In genomic region chr16:91885389-91886122, GRCm38 (mm10) we compare ENCODE assay signal across 9 mouse cellular contexts.
DNase-seq lines count a peak whose midpoint lies in the region; ATAC-seq lines count a peak whose summit lies in the region.
"Had no signal": no experiment of that assay in that cellular context is flagged by ENCODE, and none has a peak within 500 bp of the region (broad histone marks: within the 10 kb centered on the region; RNA-seq: fewer than 3 reads in every experiment).

No protein-coding gene starts in this region.

- H3K27me3 ChIP-seq in heart, embryonic 12.5 days (replicated peaks), result no peaks in the 10 kb centered on the region
- H3K27me3 ChIP-seq in limb, embryonic 11.5 days (ENCODE audit: control insufficient read depth, insufficient read depth, low read length), result no peaks in the 10 kb centered on the region
- no peaks in the 10 kb centered on the region for H3K27me3 ChIP-seq in midbrain, embryonic 15.5 days (replicated peaks)

- H3K4me2 ChIP-seq in heart, embryonic 12.5 days, result peak overlapping the region; percentile 55
- peak overlapping the region; percentile 36; the same call in 1 of the 2 replicates for H3K4me2 ChIP-seq in limb, embryonic 11.5 days (ENCODE audit: low read depth, severe bottlenecking)
- no peak overlapping the region for H3K4me2 ChIP-seq in midbrain, embryonic 15.5 days

- no peaks in the 10 kb centered on the region for H3K9me3 ChIP-seq in heart, embryonic 12.5 days (replicated peaks)
- no peaks in the 10 kb centered on the region for H3K9me3 ChIP-seq in limb, embryonic 11.5 days (ENCODE audit: control insufficient read depth, low read length)
- no peaks in the 10 kb centered on the region for H3K9me3 ChIP-seq in midbrain, embryonic 15.5 days
- H3K9me3 ChIP-seq: G1E had no signal

- no peak overlapping the region for H3K27ac ChIP-seq in heart, embryonic 12.5 days (ENCODE audit: poor library complexity, severe bottlenecking)
- H3K27ac ChIP-seq in limb, embryonic 11.5 days (replicated peaks; ENCODE audit: low read depth, low read length), result no peak overlapping the region
- peak overlapping the region; percentile 54 for H3K27ac ChIP-seq in midbrain, embryonic 15.5 days

- peak; percentile 71 to 80 for DNase-seq in cerebellum, postnatal 10 days
- no peak for DNase-seq in cerebellum, adult 9-10 months
- peak; percentile 88 for DNase-seq in ZHBTc4 (ENCODE audit: low read depth, low spot score)
- DNase-seq in limb, embryonic 11.5 days (ENCODE audit: low spot score), result peak; percentile 39
- no peak for DNase-seq in right cerebral cortex, postnatal 25 days
- DNase-seq in layer of hippocampus, postnatal 10 days (ENCODE audit: low spot score in 2 of 2), result no peak

- peaks cover 9% of the 10 kb centered on the region; the same call in 1 of the 2 replicates for H3K4me1 ChIP-seq in heart, embryonic 12.5 days (replicated peaks)
- peaks cover 13% of the 10 kb centered on the region; the same call in 1 of the 2 replicates for H3K4me1 ChIP-seq in limb, embryonic 11.5 days (ENCODE audit: control insufficient read depth, insufficient read depth, low read length)
- H3K4me1 ChIP-seq in midbrain, embryonic 15.5 days, result 0 out of 2 replicates have a peak, but pooled peaks cover 4% of the 10 kb centered on the region

- H3K36me3 ChIP-seq in heart, embryonic 12.5 days, result no peaks in the 10 kb centered on the region
- no peaks in the 10 kb centered on the region for H3K36me3 ChIP-seq in limb, embryonic 11.5 days (ENCODE audit: control insufficient read depth, insufficient read depth, low read length)
- H3K36me3 ChIP-seq in midbrain, embryonic 15.5 days (replicated peaks), result peaks cover 11% of the 10 kb centered on the region; the same call in 1 of the 2 replicates
- H3K36me3 ChIP-seq: G1E had no signal

- 8% methylated on average over 19 of the region's 19 CpGs for WGBS in heart, embryonic 12.5 days
- 7% methylated on average over 18 of the region's 19 CpGs for WGBS in limb, embryonic 11.5 days
- 7% methylated on average over 18 of the region's 19 CpGs for WGBS in midbrain, embryonic 15.5 days

- peak overlapping the region; percentile 4; the same call in 1 of the 2 replicates for H3K9ac ChIP-seq in heart, embryonic 12.5 days
- H3K9ac ChIP-seq in limb, embryonic 11.5 days (ENCODE audit: low read length), result no peak overlapping the region
- H3K9ac ChIP-seq in midbrain, embryonic 15.5 days, result no peak overlapping the region

- H3K4me3 ChIP-seq in heart, embryonic 12.5 days, result peak overlapping the region; percentile 19
- no peak overlapping the region for H3K4me3 ChIP-seq in limb, embryonic 11.5 days (ENCODE audit: low read depth, low read length)
- H3K4me3 ChIP-seq in midbrain, embryonic 15.5 days, result no peak overlapping the region

- ATAC-seq in heart, embryonic 12.5 days (ENCODE audit: insufficient number of reproducible peaks, low FRiP score), result no peak
- no peak for ATAC-seq in limb, embryonic 11.5 days (ENCODE audit: insufficient number of reproducible peaks, low FRiP score, low TSS enrichment, low read depth)
- ATAC-seq in midbrain, embryonic 15.5 days (replicated peaks), result peak; percentile 43; the same call in 1 of the 2 replicates

Comparison
In these comparisons a context has a peak if more than half of its experiments do, and no peak if none do; other contexts are left out.
1. DNase-seq: peak in cerebellum, postnatal 10 days (2 of 2), ZHBTc4 (single experiment) and limb, embryonic 11.5 days (single experiment); none in cerebellum, adult 9-10 months (single experiment), right cerebral cortex, postnatal 25 days (single experiment) and layer of hippocampus, postnatal 10 days (0 of 2).